Mouse (Mus musculus): Measurements from ENCODE around the gene Rpgr. TPM values are rescaled to one million over a fixed set of nuclear protein-coding genes. Genes with fewer than 3 reads are reported as not detected.

Rpgr gene
- polyA plus RNA-seq, 1 experiment: 11.2 TPM

- TF ChIP-seq POLR2A (IDR thresholded peaks at IDR 0.05; ENCODE audit: borderline replicate concordance, insufficient read depth, low read length) (no peak), CTCF (IDR thresholded peaks at IDR 0.05; ENCODE audit: borderline replicate concordance, insufficient read depth, low read depth, low read length) (no peak)
- Histone ChIP-seq H3K27ac (ENCODE audit: insufficient read depth, low read length) (no peak overlapping the region), H3K4me3 (replicated peaks; ENCODE audit: insufficient read depth, low read depth, low read length) (no peak overlapping the region), H3K4me1 (ENCODE audit: control insufficient read depth, insufficient read depth, low read length) (no peaks in the 10 kb centered on the region), H3K27me3 (ENCODE audit: control insufficient read depth, insufficient read depth, low read length) (no peaks in the 10 kb centered on the region)
- 74% methylated on average over 2 of the region's 2 CpGs for WGBS
- DNase-seq: no peak
These were observed 145.2 kb downstream of the Rpgr start for GRCm38 (mm10) chrX:10071529-10071928.

GRCm38 (mm10) chrX:10070689-10071088 lies 146.0 kb downstream of the Rpgr start:
- Histone ChIP-seq H3K27me3 (ENCODE audit: control insufficient read depth, insufficient read depth, low read length) (no peaks in the 10 kb centered on the region), H3K27ac (ENCODE audit: insufficient read depth, low read length) (no peak overlapping the region), H3K4me3 (replicated peaks; ENCODE audit: insufficient read depth, low read depth, low read length) (no peak overlapping the region), H3K4me1 (ENCODE audit: control insufficient read depth, insufficient read depth, low read length) (no peaks in the 10 kb centered on the region)
- 21% methylated on average over 6 of the region's 6 CpGs for WGBS
- peak; percentile 22 to 40 for DNase-seq
- TF ChIP-seq POLR2A (IDR thresholded peaks at IDR 0.05; ENCODE audit: borderline replicate concordance, insufficient read depth, low read length) (no peak), CTCF (IDR thresholded peaks at IDR 0.05; ENCODE audit: borderline replicate concordance, insufficient read depth, low read depth, low read length) (peak; percentile 72)

GRCm38 (mm10) chrX:10069405-10069804 lies 147.3 kb downstream of the Rpgr start:
- Histone ChIP-seq H3K4me3 (replicated peaks; ENCODE audit: insufficient read depth, low read depth, low read length) (no peak overlapping the region), H3K4me1 (ENCODE audit: control insufficient read depth, insufficient read depth, low read length) (no peaks in the 10 kb centered on the region), H3K27ac (ENCODE audit: insufficient read depth, low read length) (no peak overlapping the region), H3K27me3 (ENCODE audit: control insufficient read depth, insufficient read depth, low read length) (no peaks in the 10 kb centered on the region)
- DNase-seq: no peak
- TF ChIP-seq POLR2A (IDR thresholded peaks at IDR 0.05; ENCODE audit: borderline replicate concordance, insufficient read depth, low read length): no peak
- no peak for TF ChIP-seq CTCF (IDR thresholded peaks at IDR 0.05; ENCODE audit: borderline replicate concordance, insufficient read depth, low read depth, low read length)
- WGBS: 79% methylated on average over 4 of the region's 4 CpGs

GRCm38 (mm10) chrX:10063781-10064180 lies 152.9 kb downstream of the Rpgr start:
- peak in 1 of 2 experiments; percentile 32 for DNase-seq
- TF ChIP-seq CTCF (IDR thresholded peaks at IDR 0.05; ENCODE audit: borderline replicate concordance, insufficient read depth, low read depth, low read length): no peak
- no peak for TF ChIP-seq POLR2A (IDR thresholded peaks at IDR 0.05; ENCODE audit: borderline replicate concordance, insufficient read depth, low read length)

GRCm38 (mm10) chrX:10063361-10063760 lies 153.4 kb downstream of the Rpgr start:
- TF ChIP-seq POLR2A (IDR thresholded peaks at IDR 0.05; ENCODE audit: borderline replicate concordance, insufficient read depth, low read length) (no peak), CTCF (IDR thresholded peaks at IDR 0.05; ENCODE audit: borderline replicate concordance, insufficient read depth, low read depth, low read length) (no peak)
- WGBS: 25% methylated on average over 2 of the region's 2 CpGs

More at GRCm38 (mm10) chrX:10063781-10064180, 152.9 kb downstream of the Rpgr start:
- no peaks in the 10 kb centered on the region for H3K27me3 ChIP-seq (ENCODE audit: control insufficient read depth, insufficient read depth, low read length)
- H3K27ac ChIP-seq (ENCODE audit: insufficient read depth, low read length): no peak overlapping the region
- no peaks in the 10 kb centered on the region; the same call in 1 of the 2 replicates for H3K4me1 ChIP-seq (ENCODE audit: control insufficient read depth, insufficient read depth, low read length)
- 37% methylated on average over 1 of the region's 1 CpGs for WGBS
- no peak overlapping the region for H3K4me3 ChIP-seq (replicated peaks; ENCODE audit: insufficient read depth, low read depth, low read length)

GRCm38 (mm10) chrX:10062201-10062600 lies 154.5 kb downstream of the Rpgr start:
- DNase-seq: no peak
- no peak overlapping the region for H3K27ac ChIP-seq (ENCODE audit: insufficient read depth, low read length)
- no peaks in the 10 kb centered on the region for H3K27me3 ChIP-seq (ENCODE audit: control insufficient read depth, insufficient read depth, low read length)
- 64% methylated on average over 4 of the region's 4 CpGs for WGBS
- no peaks in the 10 kb centered on the region; the same call in 1 of the 2 replicates for H3K4me1 ChIP-seq (ENCODE audit: control insufficient read depth, insufficient read depth, low read length)
- TF ChIP-seq CTCF (IDR thresholded peaks at IDR 0.05; ENCODE audit: borderline replicate concordance, insufficient read depth, low read depth, low read length) (no peak), POLR2A (IDR thresholded peaks at IDR 0.05; ENCODE audit: borderline replicate concordance, insufficient read depth, low read length) (no peak)
- no peak overlapping the region for H3K4me3 ChIP-seq (replicated peaks; ENCODE audit: insufficient read depth, low read depth, low read length)

More at GRCm38 (mm10) chrX:10063361-10063760, 153.4 kb downstream of the Rpgr start:
- no peaks in the 10 kb centered on the region; the same call in 1 of the 2 replicates for H3K4me1 ChIP-seq (ENCODE audit: control insufficient read depth, insufficient read depth, low read length)
- H3K27ac ChIP-seq (ENCODE audit: insufficient read depth, low read length): no peak overlapping the region
- no peak for DNase-seq
- no peaks in the 10 kb centered on the region for H3K27me3 ChIP-seq (ENCODE audit: control insufficient read depth, insufficient read depth, low read length)
- no peak overlapping the region for H3K4me3 ChIP-seq (replicated peaks; ENCODE audit: insufficient read depth, low read depth, low read length)

GRCm38 (mm10) chrX:10034666-10035065 lies 182.1 kb downstream of the Rpgr start:
- no peak overlapping the region for H3K27ac ChIP-seq (ENCODE audit: insufficient read depth, low read length)
- H3K4me3 ChIP-seq (replicated peaks; ENCODE audit: insufficient read depth, low read depth, low read length): no peak overlapping the region
- H3K4me1 ChIP-seq (ENCODE audit: control insufficient read depth, insufficient read depth, low read length): no peaks in the 10 kb centered on the region
- TF ChIP-seq CTCF (IDR thresholded peaks at IDR 0.05; ENCODE audit: borderline replicate concordance, insufficient read depth, low read depth, low read length) (no peak), POLR2A (IDR thresholded peaks at IDR 0.05; ENCODE audit: borderline replicate concordance, insufficient read depth, low read length) (no peak)
- H3K27me3 ChIP-seq (ENCODE audit: control insufficient read depth, insufficient read depth, low read length): no peaks in the 10 kb centered on the region
- DNase-seq: no peak

Other genes with a start within 250 kb of the Rpgr start
- 0.38 and 0.43 TPM in 2 replicates for gene Srpx, start 99.2 kb downstream of the Rpgr start, polyA plus RNA-seq (2012; rRNA removed)
- gene Otc, start 35.4 kb upstream of the Rpgr start, polyA plus RNA-seq (2012; rRNA removed): not detected in 2 replicates